Mouse (Mus musculus): ENCODE measurements around the gene Lrrc1. TPM values are rescaled to one million over a fixed set of nuclear protein-coding genes. Genes with fewer than 3 reads are reported as not detected.

Gene Lrrc1
- polyA plus RNA-seq, 1 experiment from 2014 or later, result 4.4 TPM

- Histone ChIP-seq H3K4me1 (no peaks in the 10 kb centered on the region), H3K27me3 (replicated peaks) (no peaks in the 10 kb centered on the region), H3K4me3 (no peak overlapping the region), H3K9me3 (replicated peaks) (no peaks in the 10 kb centered on the region), H3K27ac (no peak overlapping the region), H3K9ac (no peak overlapping the region), H3K36me3 (peaks cover 8% of the 10 kb centered on the region), H3K4me2 (no peak overlapping the region)
- no peak for ATAC-seq
- WGBS (ENCODE audit: insufficient replicate concordance), result 80% methylated on average over 12 of the region's 12 CpGs
These were observed 92.4 kb downstream of the Lrrc1 start for GRCm38 (mm10) chr9:77452046-77452807.

GRCm38 (mm10) chr9:77450447-77450846 is 94.2 kb downstream of the Lrrc1 start:
- no peaks in the 10 kb centered on the region for H3K27me3 ChIP-seq (replicated peaks)
- WGBS (ENCODE audit: insufficient replicate concordance), result 61% methylated on average over 2 of the region's 2 CpGs
- no peak for ATAC-seq
- H3K4me1 ChIP-seq, result no peaks in the 10 kb centered on the region
- H3K4me3 ChIP-seq, result no peak overlapping the region
- H3K36me3 ChIP-seq, result peaks cover 8% of the 10 kb centered on the region
- no peak overlapping the region for H3K27ac ChIP-seq
- H3K9ac ChIP-seq, result no peak overlapping the region
- no peaks in the 10 kb centered on the region for H3K9me3 ChIP-seq (replicated peaks)
- no peak overlapping the region for H3K4me2 ChIP-seq

GRCm38 (mm10) chr9:77444876-77445275 is 99.8 kb downstream of the Lrrc1 start:
- Histone ChIP-seq H3K36me3 (peaks cover 3% of the 10 kb centered on the region; the same call in 1 of the 2 replicates), H3K4me3 (no peak overlapping the region), H3K4me1 (no peaks in the 10 kb centered on the region), H3K27me3 (replicated peaks) (no peaks in the 10 kb centered on the region), H3K9me3 (replicated peaks) (no peaks in the 10 kb centered on the region), H3K27ac (no peak overlapping the region), H3K9ac (no peak overlapping the region), H3K4me2 (no peak overlapping the region)
- no peak for ATAC-seq
- WGBS (ENCODE audit: insufficient replicate concordance), result 82% methylated on average over 4 of the region's 4 CpGs

- no peak overlapping the region for H3K4me2 ChIP-seq
- H3K27me3 ChIP-seq (replicated peaks), result no peaks in the 10 kb centered on the region
- H3K36me3 ChIP-seq, result peaks cover 3% of the 10 kb centered on the region; the same call in 1 of the 2 replicates
- no peaks in the 10 kb centered on the region for H3K9me3 ChIP-seq (replicated peaks)
- H3K27ac ChIP-seq, result no peak overlapping the region
- 75% methylated on average over 6 of the region's 6 CpGs for WGBS (ENCODE audit: insufficient replicate concordance)
- H3K4me3 ChIP-seq, result no peak overlapping the region
- no peak for ATAC-seq
- H3K9ac ChIP-seq, result no peak overlapping the region
- H3K4me1 ChIP-seq, result peaks cover 14% of the 10 kb centered on the region
These were observed 105.3 kb downstream of the Lrrc1 start for GRCm38 (mm10) chr9:77439371-77439770.

- peaks cover 19% of the 10 kb centered on the region for H3K4me1 ChIP-seq
- H3K27ac ChIP-seq, result no peak overlapping the region
- H3K36me3 ChIP-seq, result peaks cover 3% of the 10 kb centered on the region; the same call in 1 of the 2 replicates
- H3K9ac ChIP-seq, result no peak overlapping the region
- no peaks in the 10 kb centered on the region for H3K9me3 ChIP-seq (replicated peaks)
- WGBS (ENCODE audit: insufficient replicate concordance), result 75% methylated on average over 11 of the region's 11 CpGs
- no peaks in the 10 kb centered on the region for H3K27me3 ChIP-seq (replicated peaks)
- no peak for ATAC-seq
- H3K4me2 ChIP-seq, result no peak overlapping the region
- H3K4me3 ChIP-seq, result no peak overlapping the region
These were observed 105.8 kb downstream of the Lrrc1 start for GRCm38 (mm10) chr9:77438836-77439271.

GRCm38 (mm10) chr9:77437131-77437530 is 107.5 kb downstream of the Lrrc1 start:
- Histone ChIP-seq H3K4me3 (no peak overlapping the region), H3K27ac (no peak overlapping the region), H3K36me3 (peaks cover 4% of the 10 kb centered on the region), H3K4me2 (no peak overlapping the region), H3K4me1 (peaks cover 32% of the 10 kb centered on the region), H3K27me3 (replicated peaks) (no peaks in the 10 kb centered on the region), H3K9me3 (replicated peaks) (no peaks in the 10 kb centered on the region), H3K9ac (no peak overlapping the region)
- WGBS (ENCODE audit: insufficient replicate concordance), result 84% methylated on average over 6 of the region's 6 CpGs
- ATAC-seq, result no peak

- Histone ChIP-seq H3K27ac (peak overlapping the region; percentile 83), H3K9me3 (replicated peaks) (no peaks in the 10 kb centered on the region), H3K4me3 (peak overlapping the region; percentile 43), H3K9ac (peak overlapping the region; percentile 58), H3K4me2 (peak overlapping the region; percentile 56), H3K36me3 (peaks cover 11% of the 10 kb centered on the region), H3K4me1 (peaks cover 37% of the 10 kb centered on the region), H3K27me3 (replicated peaks) (no peaks in the 10 kb centered on the region)
- ATAC-seq, result peak; percentile 96
- 27% methylated on average over 12 of the region's 12 CpGs for WGBS (ENCODE audit: insufficient replicate concordance)
These were observed 109.7 kb downstream of the Lrrc1 start for GRCm38 (mm10) chr9:77434965-77435364.

- Histone ChIP-seq H3K27me3 (replicated peaks) (no peaks in the 10 kb centered on the region), H3K4me1 (peaks cover 52% of the 10 kb centered on the region), H3K4me2 (peak overlapping the region; percentile 56), H3K36me3 (peaks cover 11% of the 10 kb centered on the region), H3K4me3 (no peak overlapping the region), H3K9me3 (replicated peaks) (no peaks in the 10 kb centered on the region), H3K9ac (no peak overlapping the region), H3K27ac (no peak overlapping the region)
- no peak for ATAC-seq
- WGBS (ENCODE audit: insufficient replicate concordance), result 86% methylated on average over 4 of the region's 4 CpGs
These were observed 111.2 kb downstream of the Lrrc1 start for GRCm38 (mm10) chr9:77433476-77433875.

- Histone ChIP-seq H3K9ac (no peak overlapping the region), H3K9me3 (replicated peaks) (no peaks in the 10 kb centered on the region), H3K4me1 (peaks cover 67% of the 10 kb centered on the region), H3K4me3 (no peak overlapping the region), H3K4me2 (no peak overlapping the region), H3K36me3 (peaks cover 11% of the 10 kb centered on the region), H3K27me3 (replicated peaks) (no peaks in the 10 kb centered on the region), H3K27ac (no peak overlapping the region)
- ATAC-seq, result no peak
- WGBS (ENCODE audit: insufficient replicate concordance), result 84% methylated on average over 17 of the region's 17 CpGs
These were observed 112.6 kb downstream of the Lrrc1 start for GRCm38 (mm10) chr9:77432030-77432429.

- Histone ChIP-seq H3K27ac (no peak overlapping the region), H3K4me1 (peaks cover 72% of the 10 kb centered on the region), H3K27me3 (replicated peaks) (no peaks in the 10 kb centered on the region), H3K36me3 (peaks cover 11% of the 10 kb centered on the region), H3K4me3 (no peak overlapping the region), H3K9ac (no peak overlapping the region), H3K9me3 (replicated peaks) (no peaks in the 10 kb centered on the region), H3K4me2 (no peak overlapping the region)
- 68% methylated on average over 9 of the region's 9 CpGs for WGBS (ENCODE audit: insufficient replicate concordance)
- ATAC-seq, result no peak
These were observed 114.1 kb downstream of the Lrrc1 start for GRCm38 (mm10) chr9:77430413-77431087.

GRCm38 (mm10) chr9:77429230-77430015 is 115.2 kb downstream of the Lrrc1 start:
- Histone ChIP-seq H3K9me3 (replicated peaks) (no peaks in the 10 kb centered on the region), H3K27me3 (replicated peaks) (no peaks in the 10 kb centered on the region), H3K4me2 (no peak overlapping the region), H3K4me3 (no peak overlapping the region), H3K27ac (no peak overlapping the region), H3K9ac (no peak overlapping the region), H3K36me3 (peaks cover 11% of the 10 kb centered on the region), H3K4me1 (peaks cover 64% of the 10 kb centered on the region)
- 33% methylated on average over 11 of the region's 11 CpGs for WGBS (ENCODE audit: insufficient replicate concordance)
- no peak for ATAC-seq

GRCm38 (mm10) chr9:77428748-77429140 is 115.9 kb downstream of the Lrrc1 start:
- H3K36me3 ChIP-seq, result peaks cover 11% of the 10 kb centered on the region
- no peaks in the 10 kb centered on the region for H3K9me3 ChIP-seq (replicated peaks)
- H3K4me1 ChIP-seq, result peaks cover 58% of the 10 kb centered on the region
- no peak overlapping the region for H3K9ac ChIP-seq
- H3K27me3 ChIP-seq (replicated peaks), result no peaks in the 10 kb centered on the region
- no peak for ATAC-seq
- no peak overlapping the region for H3K4me2 ChIP-seq
- H3K27ac ChIP-seq, result no peak overlapping the region
- 70% methylated on average over 8 of the region's 8 CpGs for WGBS (ENCODE audit: insufficient replicate concordance)
- H3K4me3 ChIP-seq, result no peak overlapping the region
